Mouse (Mus musculus) C2C12 (cell line): ENCODE results near the gene Khnyn.

ENCODE experiments used
- CTCF ChIP-seq: IDR thresholded peaks from one replicate; pipeline ENCODE4 v1.5.1; 2011; ENCODE audit not compliant: control insufficient read depth, insufficient read depth, insufficient read length
- MAX ChIP-seq: IDR thresholded peaks from one replicate; pipeline ENCODE4 v1.6.1; 2011; ENCODE audit warnings: mild to moderate bottlenecking, control low read depth
- MYOD1 ChIP-seq: IDR thresholded peaks from one replicate; pipeline ENCODE4 v1.6.1; 2011; ENCODE audit warnings: low read depth; ENCODE audit not compliant: control insufficient read depth, insufficient read length
- MYOG ChIP-seq: IDR thresholded peaks from one replicate; pipeline ENCODE4 v1.6.1; 2011; ENCODE audit not compliant: control insufficient read depth, insufficient read length; ENCODE audit errors: extremely low read depth
- USF1 ChIP-seq: IDR thresholded peaks from one replicate; pipeline ENCODE4 v1.6.1; 2011; ENCODE audit warnings: low read depth, mild to moderate bottlenecking, control low read depth, moderate library complexity

GRCm38 (mm10) chr14:55929263-55929997 lies 44.7 kb downstream of the Khnyn start:
- TF ChIP-seq MYOG (no peak), CTCF (no peak), USF1 (no peak), MYOD1 (no peak), MAX (no peak)
